Mouse (Mus musculus) megakaryocyte progenitor cell, adult 5-6 weeks (primary cell): ENCODE data around the gene Hacd3. TPM values are rescaled to one million over a fixed set of nuclear protein-coding genes. Genes with fewer than 3 reads are reported as not detected.

Experiments
- ATAC-seq: replicated peaks from 2 replicates; pipeline ENCODE4 v1.8.0; 2016; ENCODE audit warnings: mild to moderate bottlenecking, moderate TSS enrichment, inconsistent platforms; ENCODE audit not compliant: poor library complexity
- total RNA-seq, 2 experiments: library from RNA; stranded (forward) in 1 of 2; stranded (reverse) in 1 of 2; fragments of 157-497, 149-512 nt in 1 of 2; fragments of 200-1000 nt in 1 of 2; gene quantifications; 2 replicates each; pipeline versions ENCODE4 v1.2.3 to v1.2.4; 2015 to 2017

The Hacd3 gene
- total RNA-seq, 2 experiments from 2014 or later, result 27.6 to 47.8 TPM

- no peak for ATAC-seq
Observed at GRCm38 (mm10) chr9:64952055-64952454, 69.4 kb downstream of the Hacd3 start.

- no peak for ATAC-seq
Observed at GRCm38 (mm10) chr9:64951161-64951657, 70.3 kb downstream of the Hacd3 start, which contains the start of gene Slc24a1. Gene Slc24a1 (minus strand): TSS chr9:64951607.

GRCm38 (mm10) chr9:64947483-64948095, 73.9 kb downstream of the Hacd3 start:
- no peak for ATAC-seq

GRCm38 (mm10) chr9:64943997-64944396, 77.5 kb downstream of the Hacd3 start:
- ATAC-seq, result no peak

GRCm38 (mm10) chr9:64941650-64942049, 79.8 kb downstream of the Hacd3 start:
- ATAC-seq, result no peak

GRCm38 (mm10) chr9:64940731-64941346, 80.7 kb downstream of the Hacd3 start:
- ATAC-seq, result no peak

GRCm38 (mm10) chr9:64939790-64940189, 81.7 kb downstream of the Hacd3 start:
- no peak for ATAC-seq

- no peak for ATAC-seq
Observed at GRCm38 (mm10) chr9:64939281-64939680, 82.2 kb downstream of the Hacd3 start.

- ATAC-seq, result peak; percentile 69
Observed at GRCm38 (mm10) chr9:64938535-64938934, 83.0 kb downstream of the Hacd3 start.

- ATAC-seq, result no peak
Observed at GRCm38 (mm10) chr9:64937491-64937890, 84.0 kb downstream of the Hacd3 start.

Other genes with a start within 250 kb of the Hacd3 start
- gene Dennd4a, start 210.4 kb downstream of the Hacd3 start, total RNA-seq (2015), result 37.1 and 47.0 TPM in 2 replicates
- 24.9 and 28.4 TPM in 2 replicates for gene Dennd4a, start 210.4 kb downstream of the Hacd3 start, total RNA-seq (2017)
- not detected in 2 replicates for gene Slc24a1, start 70.1 kb downstream of the Hacd3 start, total RNA-seq (2015)
- not detected in 2 replicates for gene Slc24a1, start 70.1 kb downstream of the Hacd3 start, total RNA-seq (2017)
- gene Ints14, start 60.8 kb downstream of the Hacd3 start, total RNA-seq (2015), result 32.2 and 32.9 TPM in 2 replicates
- gene Ints14, start 60.8 kb downstream of the Hacd3 start, total RNA-seq (2017), result 31.1 and 33.9 TPM in 2 replicates
- gene Dpp8, start 10.7 kb upstream of the Hacd3 start, total RNA-seq (2015), result 74.2 and 77.9 TPM in 2 replicates
- gene Dpp8, start 10.7 kb upstream of the Hacd3 start, total RNA-seq (2017), result 86.9 and 102 TPM in 2 replicates
- 0.02 TPM in 1 of 2 replicates, not detected in the other for gene Igdcc4, start 79.8 kb upstream of the Hacd3 start, total RNA-seq (2015)
- under 0.01 and 0.07 TPM in 2 replicates for gene Igdcc4, start 79.8 kb upstream of the Hacd3 start, total RNA-seq (2017)
- not detected in 2 replicates for gene Igdcc3, start 119.5 kb upstream of the Hacd3 start, total RNA-seq (2015)
- gene Igdcc3, start 119.5 kb upstream of the Hacd3 start, total RNA-seq (2017), result not detected in 2 replicates
- gene Parp16, start 173.7 kb upstream of the Hacd3 start, total RNA-seq (2015), result 3.2 and 3.3 TPM in 2 replicates
- 2.8 and 3.1 TPM in 2 replicates for gene Parp16, start 173.7 kb upstream of the Hacd3 start, total RNA-seq (2017)
- gene Cilp, start 243.5 kb upstream of the Hacd3 start, total RNA-seq (2015), result not detected in 2 replicates
- not detected in 2 replicates for gene Cilp, start 243.5 kb upstream of the Hacd3 start, total RNA-seq (2017)